Mouse (Mus musculus) CD4-positive helper T cell, adult 2 months (primary cell): ENCODE measurements around the gene Gm13278.
A peak's percentile ranks its signal among the peaks of the same experiment; 100 is the strongest.
"Not testable (repeated sequence)": the region's sequence is repeated elsewhere in the genome, so short reads cannot be mapped to it uniquely, and the experiment has no call there.

Experiments used
- DNase-seq: peaks from one replicate; pipeline ENCODE4 v3.0.0-alpha.2; 2012; ENCODE audit warnings: low read depth, missing footprints, low spot score

Gm13278 gene

DNA sequence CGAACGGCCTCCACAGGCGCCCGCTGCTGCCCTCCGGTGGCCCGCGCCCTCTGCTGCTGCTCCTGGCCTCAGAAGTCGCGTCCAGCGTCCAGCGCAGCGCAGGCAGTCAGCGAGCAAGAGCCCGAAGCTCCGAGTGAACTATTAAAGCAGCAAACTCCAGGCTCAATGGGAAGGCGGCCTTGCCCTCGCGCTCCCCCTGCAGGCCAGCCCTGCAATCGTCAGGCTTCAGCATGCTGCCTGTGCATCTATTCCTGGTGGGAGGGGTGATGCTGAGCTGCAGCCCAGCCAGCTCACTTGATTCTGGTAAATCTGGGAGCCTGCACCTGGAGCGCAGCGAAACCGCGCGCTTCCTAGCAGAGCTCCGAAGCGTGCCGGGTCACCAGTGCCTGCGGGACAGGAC, 2.9 kb upstream of the Gm13278 start, which contains the start of gene Gm13277:
TSS of gene Gm13277 (plus strand) at position 231 of the 400 bp plus-strand sequence.
- not testable (repeated sequence) for DNase-seq

GRCm38 (mm10) chr4:88793936-88794675, 2.8 kb downstream of the Gm13278 start, which contains the start of gene Gm13275:
Gene Gm13275 (plus strand): TSS chr4:88794487.
- not testable (repeated sequence) for DNase-seq

- DNase-seq, result not testable (repeated sequence)
Measured at GRCm38 (mm10) chr4:88797097-88797496, 5.7 kb downstream of the Gm13278 start, which contains the start of gene Gm13279. Gene Gm13279 (plus strand): TSS chr4:88797397.

- DNase-seq, result not testable (repeated sequence)
Measured at GRCm38 (mm10) chr4:88799365-88799764, 8.0 kb downstream of the Gm13278 start, which contains the start of gene Gm13285. Gene Gm13285 (plus strand): TSS chr4:88799665.

- not testable (repeated sequence) for DNase-seq
Measured at GRCm38 (mm10) chr4:88802954-88803353, 11.6 kb downstream of the Gm13278 start, which contains the start of gene Gm13287. Gene Gm13287 (plus strand): TSS chr4:88803254.

GRCm38 (mm10) chr4:88805231-88805630, 13.9 kb downstream of the Gm13278 start, which contains the start of gene Gm13288:
Gene Gm13288 (plus strand): TSS chr4:88805531.
- not testable (repeated sequence) for DNase-seq

DNA sequence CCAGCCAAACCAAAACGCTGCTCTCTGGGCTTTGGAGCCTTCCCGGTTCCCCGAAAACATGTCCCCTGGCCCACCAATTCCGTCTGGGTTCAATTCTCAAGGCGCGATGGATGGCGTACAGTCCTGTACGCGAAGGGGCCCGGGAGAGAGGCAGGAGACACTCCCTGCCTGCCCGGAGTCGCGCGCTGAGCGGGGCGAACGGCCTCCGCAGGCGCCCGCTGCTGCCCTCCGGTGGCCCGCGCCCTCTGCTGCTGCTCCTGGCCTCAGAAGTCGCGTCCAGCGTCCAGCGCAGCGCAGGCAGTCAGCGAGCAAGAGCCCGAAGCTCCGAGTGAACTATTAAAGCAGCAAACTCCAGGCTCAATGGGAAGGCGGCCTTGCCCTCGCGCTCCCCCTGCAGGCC, 14.4 kb downstream of the Gm13278 start:
- not testable (repeated sequence) for DNase-seq

DNA sequence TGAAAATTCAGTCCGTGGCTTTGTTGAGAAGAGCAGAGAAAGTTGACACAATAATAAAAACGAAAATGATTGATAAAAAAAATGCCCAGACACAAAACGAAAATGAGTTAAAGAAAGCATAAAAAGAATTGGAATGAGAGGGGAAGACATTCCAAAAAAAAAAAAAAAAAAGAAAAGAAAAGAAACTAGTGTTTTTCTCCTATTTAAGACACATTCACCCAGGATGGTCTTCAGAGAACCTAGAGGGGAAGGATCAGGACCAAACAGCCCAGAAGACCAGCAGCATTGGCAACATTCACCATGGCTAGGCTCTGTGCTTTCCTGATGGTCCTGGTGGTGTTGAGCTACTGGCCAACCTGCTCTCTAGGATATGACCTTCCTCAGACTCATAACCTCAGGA, 24.6 kb downstream of the Gm13278 start, which contains the start of gene Ifna7:
TSS of gene Ifna7 (plus strand) at position 301 of the 400 bp plus-strand sequence.
- no peak for DNase-seq

- no peak for DNase-seq
Measured at GRCm38 (mm10) chr4:88819659-88820058, 28.3 kb downstream of the Gm13278 start, which contains the start of gene Ifna11. Gene Ifna11 (plus strand): TSS chr4:88819959.

DNA sequence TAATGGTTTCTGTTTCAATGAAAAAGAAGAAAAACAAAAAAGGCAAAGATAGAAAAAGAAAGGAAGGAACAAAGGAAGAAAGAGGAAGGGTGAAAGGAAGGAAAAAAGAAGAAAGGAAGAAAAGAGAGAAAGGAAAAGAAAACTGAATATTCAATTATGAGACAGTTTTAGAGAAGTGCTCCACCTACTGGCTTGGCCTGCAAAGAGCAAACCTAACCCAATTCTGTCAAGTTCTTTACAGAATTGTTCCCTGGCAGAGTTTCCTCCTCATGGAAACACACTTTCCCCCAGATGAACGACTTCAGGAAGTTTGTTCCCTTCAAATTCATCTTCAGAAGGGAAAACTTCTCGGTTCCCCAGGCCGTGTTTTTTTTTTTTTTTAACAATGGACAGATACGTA, 31.6 kb downstream of the Gm13278 start:
- DNase-seq, result peak; percentile 29

GRCm38 (mm10) chr4:88827116-88827515, 35.8 kb downstream of the Gm13278 start, which contains the start of gene Ifna6:
Gene Ifna6 (plus strand): TSS chr4:88827416.
- DNase-seq, result not testable (repeated sequence)

GRCm38 (mm10) chr4:88830523-88830922, 39.2 kb downstream of the Gm13278 start:
- DNase-seq, result peak; percentile 37

DNA sequence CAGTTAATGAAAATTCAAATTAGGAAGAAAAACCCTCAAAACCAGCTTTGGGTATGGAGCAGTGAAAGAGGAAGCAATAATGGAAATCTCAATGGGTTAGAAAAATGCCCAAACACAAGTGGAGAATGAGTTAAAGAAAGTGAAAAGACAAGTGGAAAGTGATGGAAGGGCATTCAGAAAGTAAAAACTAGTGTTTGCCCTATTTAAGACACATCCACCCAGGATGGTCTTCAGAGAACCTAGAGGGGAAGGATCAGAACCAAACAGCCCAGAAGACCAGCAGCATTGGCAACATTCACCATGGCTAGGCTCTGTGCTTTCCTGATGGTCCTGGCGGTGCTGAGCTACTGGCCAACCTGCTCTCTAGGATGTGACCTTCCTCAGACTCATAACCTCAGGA, 43.9 kb downstream of the Gm13278 start, which contains the start of gene Ifna5:
TSS of gene Ifna5 (plus strand) at position 301 of the 400 bp plus-strand sequence.
- DNase-seq, result not testable (repeated sequence)

- DNase-seq, result peak; percentile 18
Measured at GRCm38 (mm10) chr4:88838828-88839227, 47.5 kb downstream of the Gm13278 start.

DNA sequence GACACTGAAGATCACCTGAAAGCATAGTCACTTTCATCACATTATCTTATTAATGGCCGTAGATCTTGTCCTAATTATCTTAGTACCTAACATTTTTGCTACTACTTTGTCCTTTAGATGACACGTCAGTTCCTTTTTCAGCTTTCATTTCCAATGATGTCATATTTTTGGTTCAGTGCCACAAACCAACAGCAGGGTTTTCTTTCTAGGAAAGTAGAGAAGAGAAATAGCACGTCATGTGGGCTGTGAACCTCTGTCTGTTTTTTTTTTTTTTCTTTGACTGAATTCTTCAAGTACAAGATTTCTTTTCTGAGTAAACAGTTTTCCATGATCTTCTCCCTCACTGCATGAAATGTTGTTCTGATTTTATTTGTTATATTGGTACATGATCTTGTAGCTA, 48.7 kb downstream of the Gm13278 start:
- no peak for DNase-seq

- no peak for DNase-seq
Measured at GRCm38 (mm10) chr4:88841438-88841911, 50.1 kb downstream of the Gm13278 start, which contains the start of gene Ifna4. Gene Ifna4 (plus strand): TSS chr4:88841861.
